Mouse (Mus musculus): ENCODE results near the gene Emc7. TPM values are rescaled to one million over a fixed set of nuclear protein-coding genes. Genes with fewer than 3 reads are reported as not detected.
A peak's percentile ranks its signal among the peaks of the same experiment; 100 is the strongest.

Gene Emc7
- polyA plus RNA-seq, 1 experiment from 2014 or later = 32.8 TPM

DNA sequence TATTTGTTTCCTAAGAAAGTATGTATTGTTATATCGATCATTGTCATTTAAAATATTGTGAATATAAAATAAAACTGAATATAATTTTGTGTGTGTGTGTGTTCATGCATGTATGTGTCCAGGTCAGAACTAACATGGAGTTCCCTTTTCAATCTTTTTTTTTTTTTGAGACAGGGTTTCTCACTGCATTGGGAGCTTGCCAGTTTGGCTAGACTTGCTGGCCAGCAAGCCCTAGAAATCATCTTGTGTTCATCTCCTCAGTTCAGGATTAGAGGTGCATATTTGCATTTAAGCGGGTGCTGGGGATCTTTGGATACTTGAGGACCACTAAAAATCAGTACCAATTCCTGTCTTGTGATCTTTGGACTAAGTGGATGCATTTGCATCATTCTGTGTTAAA is 17.3 kb downstream of the Emc7 start:
- Histone ChIP-seq H3K4me1 (replicated peaks; ENCODE audit: insufficient read depth, low read length) (no peaks in the 10 kb centered on the region), H3K27me3 (ENCODE audit: insufficient read depth, low read length) (no peaks in the 10 kb centered on the region)

DNA sequence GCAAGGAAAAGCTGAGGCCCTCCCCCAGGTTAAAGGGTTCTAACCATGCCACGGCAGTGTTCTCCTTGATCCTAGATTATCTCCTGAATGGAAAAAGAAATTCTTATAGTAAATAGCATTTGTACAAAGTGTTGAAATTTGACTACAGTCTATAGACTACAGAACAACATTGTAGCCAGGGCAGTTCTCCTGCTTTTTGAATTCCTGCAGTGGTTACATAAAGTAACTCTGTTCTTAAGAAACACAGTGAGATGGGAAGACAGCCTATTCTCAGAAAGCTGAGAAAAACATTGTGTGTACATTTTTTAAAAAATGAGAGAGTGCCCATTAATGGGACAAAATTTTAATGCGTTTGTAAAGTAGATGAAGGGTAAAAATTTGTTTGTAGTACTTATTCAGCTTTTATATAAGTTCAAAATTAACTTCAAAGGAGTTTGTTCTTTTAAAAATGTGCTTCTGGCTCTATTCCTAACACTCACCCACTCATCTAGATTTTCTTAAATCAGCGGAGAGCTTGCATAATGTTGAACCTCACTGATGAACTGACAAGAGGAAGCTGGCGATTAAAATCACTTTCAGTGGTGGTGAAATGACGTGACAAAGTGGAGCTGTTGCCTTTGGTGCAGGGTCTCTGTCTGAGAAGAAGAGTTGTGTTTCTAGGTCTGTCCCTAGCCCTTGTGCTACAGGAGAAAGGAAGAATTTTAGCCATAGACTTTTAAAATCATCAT is 20.4 kb downstream of the Emc7 start:
- ATAC-seq (replicated peaks; ENCODE audit: low FRiP score, low read depth) (no peak), DNase-seq (ENCODE audit: low spot score) (no peak)
- Histone ChIP-seq H3K9me3 (replicated peaks; ENCODE audit: low read length) (no peaks in the 10 kb centered on the region), H3K9ac (ENCODE audit: low read depth, low read length) (no peak overlapping the region), H3K4me2 (ENCODE audit: low read length) (no peak overlapping the region), H3K27ac (no peak overlapping the region), H3K27me3 (ENCODE audit: insufficient read depth, low read length) (no peaks in the 10 kb centered on the region), H3K4me1 (replicated peaks; ENCODE audit: insufficient read depth, low read length) (no peaks in the 10 kb centered on the region), H3K4me3 (replicated peaks; ENCODE audit: low read depth, low read length) (no peak overlapping the region), H3K36me3 (ENCODE audit: insufficient read depth, low read length) (0 out of 2 replicates have a peak, but pooled peaks cover 2% of the 10 kb centered on the region)
- no peak for TF ChIP-seq CTCF (IDR thresholded peaks at IDR 0.05; ENCODE audit: low read depth)
- 73% methylated on average over 5 of the region's 5 CpGs for WGBS

More for the DNA sequence above, 17.3 kb downstream of the Emc7 start:
- WGBS = 89% methylated on average over 2 of the region's 2 CpGs
- DNase-seq (ENCODE audit: low spot score) = no peak
- H3K4me3 ChIP-seq (replicated peaks; ENCODE audit: low read depth, low read length) = no peak overlapping the region
- no peak overlapping the region for H3K27ac ChIP-seq
- TF ChIP-seq CTCF (IDR thresholded peaks at IDR 0.05; ENCODE audit: low read depth) = no peak
- ATAC-seq (replicated peaks; ENCODE audit: low FRiP score, low read depth) = no peak
- H3K9me3 ChIP-seq (replicated peaks; ENCODE audit: low read length) = no peaks in the 10 kb centered on the region
- H3K4me2 ChIP-seq (ENCODE audit: low read length) = no peak overlapping the region
- peaks cover 9% of the 10 kb centered on the region; the same call in 1 of the 2 replicates for H3K36me3 ChIP-seq (ENCODE audit: insufficient read depth, low read length)
- H3K9ac ChIP-seq (ENCODE audit: low read depth, low read length) = no peak overlapping the region

DNA sequence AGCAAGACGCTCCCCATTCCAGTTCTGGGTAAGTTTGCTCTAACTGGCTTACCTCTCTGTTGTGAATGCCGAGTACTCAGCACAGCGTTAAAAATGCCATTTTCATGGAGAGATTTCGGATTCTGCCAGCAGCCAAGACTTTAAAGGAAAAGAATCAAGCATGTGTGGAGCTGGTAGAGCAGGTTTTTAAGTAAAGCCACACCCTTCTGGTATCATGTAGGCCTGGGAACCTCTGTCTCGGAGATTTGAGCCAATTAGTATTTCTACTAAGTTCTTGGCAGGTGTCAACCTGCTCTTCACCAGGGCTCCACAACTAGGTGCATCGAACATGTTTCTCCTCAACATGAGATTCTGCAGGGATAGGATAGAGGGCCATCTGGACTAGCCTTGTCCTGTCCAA is 21.8 kb downstream of the Emc7 start:
- Histone ChIP-seq H3K9ac (ENCODE audit: low read depth, low read length) (no peak overlapping the region), H3K27me3 (ENCODE audit: insufficient read depth, low read length) (no peaks in the 10 kb centered on the region), H3K4me2 (ENCODE audit: low read length) (no peak overlapping the region), H3K4me3 (replicated peaks; ENCODE audit: low read depth, low read length) (no peak overlapping the region), H3K27ac (no peak overlapping the region), H3K36me3 (ENCODE audit: insufficient read depth, low read length) (no peaks in the 10 kb centered on the region), H3K9me3 (replicated peaks; ENCODE audit: low read length) (no peaks in the 10 kb centered on the region), H3K4me1 (replicated peaks; ENCODE audit: insufficient read depth, low read length) (no peaks in the 10 kb centered on the region)
- ATAC-seq (replicated peaks; ENCODE audit: low FRiP score, low read depth) (no peak), DNase-seq (ENCODE audit: low spot score) (no peak)
- TF ChIP-seq CTCF (IDR thresholded peaks at IDR 0.05; ENCODE audit: low read depth) = no peak
- WGBS = 77% methylated on average over 6 of the region's 6 CpGs

DNA sequence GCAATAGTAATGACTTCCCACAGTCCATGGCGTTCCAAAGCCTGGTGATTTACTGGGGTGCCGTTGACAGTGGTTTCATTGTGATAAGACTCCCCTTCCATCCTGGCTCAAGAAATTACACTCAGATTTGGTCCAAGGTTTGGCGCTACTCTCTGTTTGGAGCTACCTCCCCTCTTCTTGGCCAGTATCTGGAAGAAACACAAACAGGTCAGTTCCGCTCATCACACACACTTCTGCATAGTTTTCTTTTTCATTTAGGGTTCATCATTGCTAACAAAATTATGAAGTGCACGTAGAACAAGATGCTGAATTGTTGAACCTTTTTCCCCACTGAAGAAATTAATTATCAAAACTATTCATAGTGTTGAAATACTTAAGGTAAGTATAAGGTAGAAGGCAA is 25.9 kb downstream of the Emc7 start, which contains the start of gene Chrm5:
Chrm5 (minus strand) TSS at position 101 of the 400 bp plus-strand sequence.
- no peak for ATAC-seq (replicated peaks; ENCODE audit: low FRiP score, low read depth)
- no peak for TF ChIP-seq CTCF (IDR thresholded peaks at IDR 0.05; ENCODE audit: low read depth)
- 83% methylated on average over 5 of the region's 5 CpGs for WGBS

GRCm38 (mm10) chr2:112481564-112481963 is 26.8 kb downstream of the Emc7 start:
- Histone ChIP-seq H3K27ac (no peak overlapping the region; the same call in 1 of the 2 replicates), H3K27me3 (ENCODE audit: insufficient read depth, low read length) (no peaks in the 10 kb centered on the region), H3K4me3 (replicated peaks; ENCODE audit: low read depth, low read length) (no peak overlapping the region), H3K4me1 (replicated peaks; ENCODE audit: insufficient read depth, low read length) (no peaks in the 10 kb centered on the region), H3K4me2 (ENCODE audit: low read length) (no peak overlapping the region), H3K9me3 (replicated peaks; ENCODE audit: low read length) (no peaks in the 10 kb centered on the region), H3K9ac (ENCODE audit: low read depth, low read length) (no peak overlapping the region), H3K36me3 (ENCODE audit: insufficient read depth, low read length) (no peaks in the 10 kb centered on the region)
- 0% methylated on average over 2 of the region's 2 CpGs for WGBS
- peak; percentile 83 for TF ChIP-seq CTCF (IDR thresholded peaks at IDR 0.05; ENCODE audit: low read depth)
- DNase-seq (ENCODE audit: low spot score) (peak; percentile 81), ATAC-seq (replicated peaks; ENCODE audit: low FRiP score, low read depth) (no peak)

More for the DNA sequence above, 25.9 kb downstream of the Emc7 start, which contains the start of gene Chrm5:
- no peak within 1 kb of the TSS for H3K4me2 ChIP-seq (ENCODE audit: low read length)
- DNase-seq (ENCODE audit: low spot score) = no peak
- no peak within 1 kb of the TSS for H3K9ac ChIP-seq (ENCODE audit: low read depth, low read length)
- no peaks in the 10 kb centered on the region for H3K27me3 ChIP-seq (ENCODE audit: insufficient read depth, low read length)
- H3K36me3 ChIP-seq (ENCODE audit: insufficient read depth, low read length) = no peaks in the 10 kb centered on the region
- no peaks in the 10 kb centered on the region for H3K4me1 ChIP-seq (replicated peaks; ENCODE audit: insufficient read depth, low read length)
- H3K9me3 ChIP-seq (replicated peaks; ENCODE audit: low read length) = no peaks in the 10 kb centered on the region
- H3K27ac ChIP-seq = no peak within 1 kb of the TSS
- H3K4me3 ChIP-seq (replicated peaks; ENCODE audit: low read depth, low read length) = no peak within 1 kb of the TSS

- H3K4me2 ChIP-seq (ENCODE audit: low read length) = no peak overlapping the region
- WGBS = 52% methylated on average over 5 of the region's 5 CpGs
- H3K9ac ChIP-seq (ENCODE audit: low read depth, low read length) = no peak overlapping the region
- peak overlapping the region; percentile 75 for H3K27ac ChIP-seq
- no peak overlapping the region for H3K4me3 ChIP-seq (replicated peaks; ENCODE audit: low read depth, low read length)
- peak; percentile 66; the same call in 1 of the 2 replicates for ATAC-seq (replicated peaks; ENCODE audit: low FRiP score, low read depth)
- peak; percentile 86 for DNase-seq (ENCODE audit: low spot score)
- H3K27me3 ChIP-seq (ENCODE audit: insufficient read depth, low read length) = no peaks in the 10 kb centered on the region
- H3K4me1 ChIP-seq (replicated peaks; ENCODE audit: insufficient read depth, low read length) = no peaks in the 10 kb centered on the region
- no peaks in the 10 kb centered on the region for H3K9me3 ChIP-seq (replicated peaks; ENCODE audit: low read length)
- no peaks in the 10 kb centered on the region for H3K36me3 ChIP-seq (ENCODE audit: insufficient read depth, low read length)
- no peak for TF ChIP-seq CTCF (IDR thresholded peaks at IDR 0.05; ENCODE audit: low read depth)
Measured at GRCm38 (mm10) chr2:112482533-112483333, 27.9 kb downstream of the Emc7 start.

Data from kidney, postnatal 0 days (tissue).